Mouse (Mus musculus): ENCODE data around the gene Ebf1.

DNA sequence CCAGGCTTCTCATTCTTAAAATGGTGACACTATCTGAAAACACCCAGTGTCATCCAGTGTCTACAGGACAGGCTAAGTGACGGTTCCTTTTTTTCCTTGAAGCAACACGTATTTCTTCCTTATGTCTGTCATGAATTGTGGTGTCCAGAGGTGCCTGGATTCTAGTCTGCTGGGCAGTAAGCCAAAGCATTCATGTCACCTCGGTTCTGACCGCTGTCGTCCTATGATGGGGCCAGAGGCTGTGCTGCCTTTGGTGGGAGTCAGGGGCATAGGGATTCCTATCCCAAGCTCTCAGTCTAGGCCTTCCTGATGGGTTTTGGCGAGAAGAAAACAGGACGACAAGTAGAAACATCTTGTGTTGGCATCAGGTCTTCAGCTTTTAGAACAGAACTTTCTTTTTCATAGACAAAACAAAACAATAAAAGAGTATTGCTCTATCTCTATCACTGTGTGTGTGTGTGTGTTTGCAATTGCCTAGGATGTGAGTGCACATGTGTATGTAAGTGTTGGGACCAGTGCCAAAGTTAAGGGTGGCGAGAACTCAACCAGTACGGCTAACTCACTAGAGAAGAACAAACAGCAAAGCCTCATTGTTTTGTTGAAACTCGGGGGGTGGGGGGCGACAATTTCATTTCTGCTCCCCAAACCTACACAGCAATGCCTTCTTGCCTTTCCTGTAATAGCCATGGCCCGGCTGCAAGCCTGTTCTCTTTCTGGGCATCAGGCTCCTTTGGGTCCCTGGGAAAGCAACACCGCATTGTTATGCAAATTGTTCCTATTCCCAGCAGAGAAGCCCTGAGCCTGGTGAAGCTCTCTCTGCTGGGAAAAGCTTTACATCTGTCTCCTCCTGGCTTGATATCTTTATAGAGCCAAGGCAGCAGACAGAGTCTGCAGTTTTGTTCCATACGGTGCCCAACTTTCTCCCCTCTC lies 224.3 kb downstream of the Ebf1 start:
- TF ChIP-seq TAL1 (IDR thresholded peaks at IDR 0.05; ENCODE audit: low read length) (no peak), GATA1 (IDR thresholded peaks at IDR 0.05; ENCODE audit: low read length) (no peak)

Data from erythroblast, embryonic 14.5 days (primary cell).